Mouse (Mus musculus) liver, embryonic 14.5 days (tissue): Measurements from ENCODE around the gene Hcn4.

ENCODE experiments used
- CTCF ChIP-seq: IDR thresholded peaks from 2 replicates; pipeline ENCODE4 v1.5.1; 2016; ENCODE audit warnings: antibody characterized with exemption, low read depth, control low read depth
- EP300 ChIP-seq: IDR thresholded peaks from 2 replicates; pipeline ENCODE4 v1.6.1; 2016; ENCODE audit warnings: antibody characterized with exemption, low read depth

DNA sequence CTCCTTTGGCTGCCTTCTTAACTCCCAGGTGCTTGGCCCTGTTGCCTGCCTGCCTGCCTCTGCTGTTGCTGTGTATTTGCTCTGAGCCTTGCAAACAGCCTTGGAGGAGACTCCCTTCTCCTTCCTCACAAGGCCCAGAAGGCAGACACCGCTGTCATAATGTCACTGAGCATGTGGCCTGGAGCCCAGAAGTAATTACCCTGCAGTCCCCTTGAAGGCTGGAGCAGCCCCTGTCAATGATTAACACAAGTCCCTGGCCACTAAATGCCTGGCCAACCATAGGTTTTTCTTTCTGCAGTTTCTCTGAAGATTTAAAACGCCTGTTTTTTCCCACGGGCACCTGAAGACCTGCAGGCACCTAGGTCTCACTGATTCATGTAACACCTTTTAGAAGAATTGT lies 9.7 kb downstream of the Hcn4 start:
- TF ChIP-seq CTCF: no peak
- TF ChIP-seq EP300: no peak
